Mouse (Mus musculus): ENCODE data around the gene Rnf32.

Gene Rnf32

GRCm38 (mm10) chr5:29273426-29273825 is 77.6 kb downstream of the Rnf32 start:
- DNase-seq (ENCODE audit: low read depth, low spot score): no peak

- DNase-seq (ENCODE audit: low read depth, low spot score): no peak
These were observed 79.0 kb downstream of the Rnf32 start for GRCm38 (mm10) chr5:29274746-29275145.
